In genomic region chr4:41506906-41507305, GRCm38 (mm10) we compare ENCODE assay signal across 8 mouse cellular contexts. TPM values are rescaled to one million over a fixed set of nuclear protein-coding genes. Genes with fewer than 3 reads are reported as not detected.
DNase-seq lines count a peak whose midpoint lies in the region; ATAC-seq lines count a peak whose summit lies in the region.

No protein-coding gene starts in this region.

- peaks cover 25% of the 10 kb centered on the region for H3K4me1 ChIP-seq in hindbrain, embryonic 12.5 days

- no peaks in the 10 kb centered on the region for H3K36me3 ChIP-seq in hindbrain, embryonic 12.5 days

- no peaks in the 10 kb centered on the region for H3K9me3 ChIP-seq in hindbrain, embryonic 12.5 days (replicated peaks)

- under 1% methylated on average over 29 of the region's 29 CpGs for WGBS in hindbrain, embryonic 12.5 days

- ATAC-seq in hindbrain, embryonic 12.5 days (ENCODE audit: low FRiP score) = peak; percentile 76

- peak overlapping the region; percentile 50 for H3K4me3 ChIP-seq in hindbrain, embryonic 12.5 days

- peak; percentile 69 for DNase-seq in T-cell, adult 2 months (ENCODE audit: low spot score)
- DNase-seq in cerebellum, postnatal 25 days = peak; percentile 83 to 90
- DNase-seq in frontal cortex, postnatal 14 days (ENCODE audit: low spot score in 2 of 2) = peak; percentile 73 to 81
- DNase-seq in layer of hippocampus, postnatal 36 days = peak; percentile 83
- peak; percentile 88 for DNase-seq in lung, postnatal 25 days (ENCODE audit: low spot score)
- DNase-seq in ovary, postnatal 36 days (ENCODE audit: low spot score) = peak; percentile 87
- DNase-seq in thymus, postnatal 25 days = peak; percentile 71

- peak overlapping the region; percentile 74 for H3K9ac ChIP-seq in hindbrain, embryonic 12.5 days

- H3K4me2 ChIP-seq in hindbrain, embryonic 12.5 days (replicated peaks) = peak overlapping the region; percentile 84

- H3K27me3 ChIP-seq in hindbrain, embryonic 12.5 days = peaks cover 20% of the 10 kb centered on the region

- H3K27ac ChIP-seq in hindbrain, embryonic 12.5 days = peak overlapping the region; percentile 70

RNA-seq across cellular contexts. Expression of gene AI464131, which starts 4.0 kb away (rescaled TPM):
- 10.1 and 11.9 TPM in 2 replicates for polyA plus RNA-seq in hindbrain, embryonic 12.5 days (2016; fragmentation: Nextera tagmentation; extraction: Ambion mirVana)
- 10 to 100 TPM; 29.9 to 32.4 TPM for total RNA-seq in layer of hippocampus, postnatal 36 days (2021)

RNA-seq across cellular contexts. Expression of gene 1110017D15Rik, which starts 10.2 kb away (rescaled TPM):
- 11.3 and 12.9 TPM in 2 replicates for polyA plus RNA-seq in hindbrain, embryonic 12.5 days (2016; fragmentation: Nextera tagmentation; extraction: Ambion mirVana)
- total RNA-seq in layer of hippocampus, postnatal 36 days (2021) = 1 to 10 TPM; 3.1 to 6.5 TPM

RNA-seq across cellular contexts. Expression of gene Nudt2, which starts 42.0 kb away (rescaled TPM):
- 56.9 and 59.5 TPM in 2 replicates for polyA plus RNA-seq in hindbrain, embryonic 12.5 days (2016; fragmentation: Nextera tagmentation; extraction: Ambion mirVana)
- 10 to 100 TPM; 25.6 to 27.9 TPM for total RNA-seq in layer of hippocampus, postnatal 36 days (2021)

RNA-seq across cellular contexts. Expression of gene Kif24, which starts 42.2 kb away (rescaled TPM):
- 9.5 and 9.6 TPM in 2 replicates for polyA plus RNA-seq in hindbrain, embryonic 12.5 days (2016; fragmentation: Nextera tagmentation; extraction: Ambion mirVana)
- 1 to 10 TPM in 1 of 2 experiments, under 1 TPM in 1; 0.62 to 1.4 TPM for total RNA-seq in layer of hippocampus, postnatal 36 days (2021)

Comparison
In these comparisons a context has a peak if more than half of its experiments do, and no peak if none do; other contexts are left out.
1. Peak in every context shown above with its lines: DNase-seq, ATAC-seq, H3K4me3 ChIP-seq and H3K27ac ChIP-seq.